ENCODE assay signal across 8 mouse cellular contexts in the genomic region with DNA sequence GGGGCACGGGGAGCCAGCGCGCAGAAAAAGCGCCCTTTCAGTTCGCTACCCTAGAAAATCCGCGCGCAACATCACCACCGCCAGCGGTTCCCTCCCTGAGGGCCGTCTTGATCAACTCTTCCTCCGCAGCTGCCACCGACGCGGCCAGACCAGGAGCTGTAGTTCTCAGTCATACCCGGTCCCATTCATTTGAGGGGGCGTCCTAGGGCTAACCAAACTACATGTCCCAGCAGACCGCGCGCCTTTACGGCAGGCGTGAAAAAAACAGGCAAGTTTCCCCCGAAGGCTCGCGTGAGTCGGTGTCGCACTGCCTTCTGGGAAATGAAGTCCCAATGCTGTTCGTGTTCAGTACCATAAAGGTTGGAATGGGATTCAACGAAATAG. TPM values are rescaled to one million over a fixed set of nuclear protein-coding genes. Genes with fewer than 3 reads are reported as not detected.
DNase-seq lines count a peak whose midpoint lies in the region; ATAC-seq and TF ChIP-seq lines count a peak whose summit lies in the region.

A gene (minus strand): TSS at position 248 of the 384 bp plus-strand sequence.

- ATAC-seq in cerebellum, adult (ENCODE audit: insufficient number of reproducible peaks, low FRiP score, low TSS enrichment), result peak; percentile 98
- ATAC-seq in forebrain, embryonic 13.5 days, result peak; percentile 100
- peak; percentile 96 for ATAC-seq in liver, postnatal 0 days
- peak; percentile 100 for ATAC-seq in neural tube, embryonic 14.5 days (ENCODE audit: low read depth)

- peak within 1 kb of the TSS; percentile 80 for H3K4me2 ChIP-seq in forebrain, embryonic 13.5 days
- peak within 1 kb of the TSS; percentile 80 for H3K4me2 ChIP-seq in liver, postnatal 0 days (ENCODE audit: low read depth, low read length)
- peak within 1 kb of the TSS; percentile 69 for H3K4me2 ChIP-seq in neural tube, embryonic 14.5 days (ENCODE audit: low read depth, low read length)

- H3K9me3 ChIP-seq in ES-Bruce4 (replicated peaks; ENCODE audit: control insufficient read depth, insufficient read depth, low read length, poor library complexity, severe bottlenecking), result no peaks in the 10 kb centered on the region
- H3K9me3 ChIP-seq in forebrain, embryonic 13.5 days (replicated peaks), result no peaks in the 10 kb centered on the region
- no peaks in the 10 kb centered on the region; the same call in 1 of the 2 replicates for H3K9me3 ChIP-seq in liver, postnatal 0 days (ENCODE audit: low read length)
- no peaks in the 10 kb centered on the region for H3K9me3 ChIP-seq in neural tube, embryonic 14.5 days (ENCODE audit: control insufficient read depth, low read length)

- H3K27me3 ChIP-seq in ES-Bruce4 (ENCODE audit: control insufficient read depth, insufficient read depth, low read length, poor library complexity, severe bottlenecking), result no peaks in the 10 kb centered on the region
- H3K27me3 ChIP-seq in forebrain, embryonic 13.5 days, result no peaks in the 10 kb centered on the region
- no peaks in the 10 kb centered on the region for H3K27me3 ChIP-seq in liver, postnatal 0 days (ENCODE audit: insufficient read depth, low read length)
- H3K27me3 ChIP-seq in neural tube, embryonic 14.5 days (ENCODE audit: control insufficient read depth, insufficient read depth, low read length), result no peaks in the 10 kb centered on the region

- peak within 1 kb of the TSS; percentile 72 for H3K9ac ChIP-seq in ES-Bruce4 (ENCODE audit: low read depth, poor library complexity, severe bottlenecking)
- H3K9ac ChIP-seq in forebrain, embryonic 13.5 days, result peak within 1 kb of the TSS; percentile 87
- peak within 1 kb of the TSS; percentile 80 for H3K9ac ChIP-seq in liver, postnatal 0 days (replicated peaks)
- H3K9ac ChIP-seq in neural tube, embryonic 14.5 days (replicated peaks; ENCODE audit: low read depth, low read length), result peak within 1 kb of the TSS; percentile 80

- no peak within 1 kb of the TSS for H3K27ac ChIP-seq in ES-Bruce4 (ENCODE audit: insufficient read depth, low read length)
- peak within 1 kb of the TSS; percentile 60 for H3K27ac ChIP-seq in forebrain, embryonic 13.5 days
- peak within 1 kb of the TSS; percentile 89 for H3K27ac ChIP-seq in liver, postnatal 0 days (ENCODE audit: low read depth)
- peak within 1 kb of the TSS; percentile 77 for H3K27ac ChIP-seq in neural tube, embryonic 14.5 days (ENCODE audit: low read depth, low read length)

- TF ChIP-seq POLR2A in ES-Bruce4 (IDR thresholded peaks at IDR 0.05; ENCODE audit: insufficient read depth, low read length), result no peak

- TF ChIP-seq EP300 in ES-Bruce4 (IDR thresholded peaks at IDR 0.05; ENCODE audit: insufficient read depth, low read depth, low read length), result no peak
- no peak for TF ChIP-seq EP300 in liver, postnatal 0 days (IDR thresholded peaks at IDR 0.05; ENCODE audit: low read depth)

- intact Hi-C loops in heart, postnatal 10 days (cut with DNase I), result no loop called here

- peak; percentile 96 for DNase-seq in heart, postnatal 10 days
- DNase-seq in large intestine, adult 2 months (ENCODE audit: low read depth, low spot score), result peak; percentile 96
- DNase-seq in liver, postnatal 0 days, result peak; percentile 93
- peak; percentile 95 for DNase-seq in testis, postnatal 10 days (ENCODE audit: low spot score)

- no peaks in the 10 kb centered on the region for H3K36me3 ChIP-seq in ES-Bruce4 (ENCODE audit: control insufficient read depth, insufficient read depth, low read length, poor library complexity, severe bottlenecking)
- H3K36me3 ChIP-seq in forebrain, embryonic 13.5 days (ENCODE audit: poor library complexity, severe bottlenecking), result peaks cover 5% of the 10 kb centered on the region; the same call in 1 of the 2 replicates
- 0 out of 2 replicates have a peak, but pooled peaks cover 3% of the 10 kb centered on the region for H3K36me3 ChIP-seq in liver, postnatal 0 days (replicated peaks; ENCODE audit: insufficient read depth, low read length)
- no peaks in the 10 kb centered on the region for H3K36me3 ChIP-seq in neural tube, embryonic 14.5 days (ENCODE audit: control insufficient read depth, insufficient read depth, low read length)

- WGBS in forebrain, embryonic 13.5 days, result under 1% methylated on average over 29 of the region's 29 CpGs
- under 1% methylated on average over 29 of the region's 29 CpGs for WGBS in large intestine, adult 2 months
- under 1% methylated on average over 29 of the region's 29 CpGs for WGBS in liver, postnatal 0 days (ENCODE audit: insufficient replicate concordance)
- 1% methylated on average over 29 of the region's 29 CpGs for WGBS in neural tube, embryonic 14.5 days

- H3K4me3 ChIP-seq in ES-Bruce4 (ENCODE audit: low read depth, low read length), result peak within 1 kb of the TSS; percentile 86
- H3K4me3 ChIP-seq in forebrain, embryonic 13.5 days, result peak within 1 kb of the TSS; percentile 82
- H3K4me3 ChIP-seq in liver, postnatal 0 days (ENCODE audit: low read depth, low read length), result peak within 1 kb of the TSS; percentile 77
- H3K4me3 ChIP-seq in neural tube, embryonic 14.5 days (ENCODE audit: low read depth, low read length), result peak within 1 kb of the TSS; percentile 78

- no peak for TF ChIP-seq CTCF in ES-Bruce4 (IDR thresholded peaks at IDR 0.05; ENCODE audit: low read depth, low read length)
- 0 out of 2 replicates have a peak, but pooled peaks have one; percentile 13 for TF ChIP-seq CTCF in liver, postnatal 0 days (IDR thresholded peaks at IDR 0.05; ENCODE audit: low read depth)

- no peaks in the 10 kb centered on the region for H3K4me1 ChIP-seq in ES-Bruce4 (ENCODE audit: control insufficient read depth, insufficient read depth, low read length)
- H3K4me1 ChIP-seq in forebrain, embryonic 13.5 days, result peaks cover 13% of the 10 kb centered on the region
- H3K4me1 ChIP-seq in liver, postnatal 0 days (ENCODE audit: insufficient read depth), result peaks cover 30% of the 10 kb centered on the region
- 0 out of 2 replicates have a peak, but pooled peaks cover 4% of the 10 kb centered on the region for H3K4me1 ChIP-seq in neural tube, embryonic 14.5 days (ENCODE audit: control insufficient read depth, insufficient read depth, low read length)

RNA-seq across cellular contexts. Expression of the gene that starts here (rescaled TPM):
- polyA plus RNA-seq in ES-Bruce4 (2011; ENCODE audit: insufficient read depth, insufficient read length, low read depth, missing spikeins), result 18.7 and 20.6 TPM in 2 replicates
- polyA plus RNA-seq in forebrain, embryonic 13.5 days (2015; fragmentation: Nextera tagmentation; extraction: Ambion mirVana), result 37.9 and 40.9 TPM in 2 replicates
- total RNA-seq in heart, postnatal 10 days (2021), result 10 to 100 TPM; 12.1 to 15.1 TPM
- polyA plus RNA-seq in large intestine, adult 2 months (2012; rRNA removed), result 14.5 and 15.1 TPM in 2 replicates
- polyA plus RNA-seq in liver, postnatal 0 days (2015; fragmentation: Nextera tagmentation; extraction: Ambion mirVana), result 13.4 and 15.6 TPM in 2 replicates
- 43.2 and 45.7 TPM in 2 replicates for polyA plus RNA-seq in neural tube, embryonic 14.5 days (2014; fragmentation: Nextera tagmentation; extraction: Ambion mirVana)
